Mouse (Mus musculus): ENCODE measurements around the gene Tdrd7. TPM values are rescaled to one million over a fixed set of nuclear protein-coding genes. Genes with fewer than 3 reads are reported as not detected.

Gene Tdrd7
- polyA plus RNA-seq, 1 experiment, result 98.5 TPM

- no peak overlapping the region for H3K27ac ChIP-seq (ENCODE audit: control insufficient read depth, insufficient read depth, low read depth, low read length)
- no peaks in the 10 kb centered on the region for H3K36me3 ChIP-seq (ENCODE audit: control insufficient read depth, insufficient read depth, low read length)
- no peak overlapping the region for H3K4me3 ChIP-seq (ENCODE audit: control insufficient read depth, low read depth, low read length)
- no peak for TF ChIP-seq POLR2A (IDR thresholded peaks at IDR 0.05; ENCODE audit: control insufficient read depth, low read depth, low read length)
- TF ChIP-seq CTCF (IDR thresholded peaks at IDR 0.05; ENCODE audit: control insufficient read depth, insufficient read depth, insufficient replicate concordance, low read depth, low read length), result no peak
- no peaks in the 10 kb centered on the region for H3K27me3 ChIP-seq (ENCODE audit: control insufficient read depth, insufficient read depth, low read length)
- H3K4me1 ChIP-seq (ENCODE audit: control insufficient read depth, insufficient read depth, low read length), result no peaks in the 10 kb centered on the region
These were observed 96.3 kb downstream of the Tdrd7 start for GRCm38 (mm10) chr4:46061259-46061962.

- no peaks in the 10 kb centered on the region for H3K36me3 ChIP-seq (ENCODE audit: control insufficient read depth, insufficient read depth, low read length)
- no peaks in the 10 kb centered on the region for H3K4me1 ChIP-seq (ENCODE audit: control insufficient read depth, insufficient read depth, low read length)
- no peak for TF ChIP-seq POLR2A (IDR thresholded peaks at IDR 0.05; ENCODE audit: control insufficient read depth, low read depth, low read length)
- TF ChIP-seq CTCF (IDR thresholded peaks at IDR 0.05; ENCODE audit: control insufficient read depth, insufficient read depth, insufficient replicate concordance, low read depth, low read length), result no peak
- H3K4me3 ChIP-seq (ENCODE audit: control insufficient read depth, low read depth, low read length), result no peak overlapping the region
- no peaks in the 10 kb centered on the region for H3K27me3 ChIP-seq (ENCODE audit: control insufficient read depth, insufficient read depth, low read length)
- H3K27ac ChIP-seq (ENCODE audit: control insufficient read depth, insufficient read depth, low read depth, low read length), result no peak overlapping the region
These were observed 98.7 kb downstream of the Tdrd7 start for GRCm38 (mm10) chr4:46063841-46064240.

- no peaks in the 10 kb centered on the region for H3K36me3 ChIP-seq (ENCODE audit: control insufficient read depth, insufficient read depth, low read length)
- H3K4me3 ChIP-seq (ENCODE audit: control insufficient read depth, low read depth, low read length), result no peak overlapping the region
- no peak overlapping the region for H3K27ac ChIP-seq (ENCODE audit: control insufficient read depth, insufficient read depth, low read depth, low read length)
- no peaks in the 10 kb centered on the region for H3K4me1 ChIP-seq (ENCODE audit: control insufficient read depth, insufficient read depth, low read length)
- TF ChIP-seq CTCF (IDR thresholded peaks at IDR 0.05; ENCODE audit: control insufficient read depth, insufficient read depth, insufficient replicate concordance, low read depth, low read length), result no peak
- TF ChIP-seq POLR2A (IDR thresholded peaks at IDR 0.05; ENCODE audit: control insufficient read depth, low read depth, low read length), result no peak
- H3K27me3 ChIP-seq (ENCODE audit: control insufficient read depth, insufficient read depth, low read length), result no peaks in the 10 kb centered on the region
These were observed 99.1 kb downstream of the Tdrd7 start for GRCm38 (mm10) chr4:46064263-46064662.

- Histone ChIP-seq H3K27ac (ENCODE audit: control insufficient read depth, insufficient read depth, low read depth, low read length) (peak overlapping the region; percentile 39), H3K4me1 (ENCODE audit: control insufficient read depth, insufficient read depth, low read length) (no peaks in the 10 kb centered on the region), H3K4me3 (ENCODE audit: control insufficient read depth, low read depth, low read length) (no peak overlapping the region), H3K27me3 (ENCODE audit: control insufficient read depth, insufficient read depth, low read length) (no peaks in the 10 kb centered on the region), H3K36me3 (ENCODE audit: control insufficient read depth, insufficient read depth, low read length) (no peaks in the 10 kb centered on the region)
- TF ChIP-seq POLR2A (IDR thresholded peaks at IDR 0.05; ENCODE audit: control insufficient read depth, low read depth, low read length) (no peak), CTCF (IDR thresholded peaks at IDR 0.05; ENCODE audit: control insufficient read depth, insufficient read depth, insufficient replicate concordance, low read depth, low read length) (no peak)
These were observed 99.8 kb downstream of the Tdrd7 start for GRCm38 (mm10) chr4:46064961-46065360.

- no peak for TF ChIP-seq POLR2A (IDR thresholded peaks at IDR 0.05; ENCODE audit: control insufficient read depth, low read depth, low read length)
- TF ChIP-seq CTCF (IDR thresholded peaks at IDR 0.05; ENCODE audit: control insufficient read depth, insufficient read depth, insufficient replicate concordance, low read depth, low read length), result no peak
- H3K36me3 ChIP-seq (ENCODE audit: control insufficient read depth, insufficient read depth, low read length), result no peaks in the 10 kb centered on the region
- no peaks in the 10 kb centered on the region for H3K27me3 ChIP-seq (ENCODE audit: control insufficient read depth, insufficient read depth, low read length)
- no peak overlapping the region for H3K4me3 ChIP-seq (ENCODE audit: control insufficient read depth, low read depth, low read length)
- H3K4me1 ChIP-seq (ENCODE audit: control insufficient read depth, insufficient read depth, low read length), result no peaks in the 10 kb centered on the region
- peak overlapping the region; percentile 39 for H3K27ac ChIP-seq (ENCODE audit: control insufficient read depth, insufficient read depth, low read depth, low read length)
These were observed 100.7 kb downstream of the Tdrd7 start for GRCm38 (mm10) chr4:46065695-46066340.

- Histone ChIP-seq H3K4me1 (ENCODE audit: control insufficient read depth, insufficient read depth, low read length) (no peaks in the 10 kb centered on the region), H3K27me3 (ENCODE audit: control insufficient read depth, insufficient read depth, low read length) (no peaks in the 10 kb centered on the region), H3K36me3 (ENCODE audit: control insufficient read depth, insufficient read depth, low read length) (no peaks in the 10 kb centered on the region), H3K27ac (ENCODE audit: control insufficient read depth, insufficient read depth, low read depth, low read length) (no peak overlapping the region), H3K4me3 (ENCODE audit: control insufficient read depth, low read depth, low read length) (no peak overlapping the region)
- no peak for TF ChIP-seq CTCF (IDR thresholded peaks at IDR 0.05; ENCODE audit: control insufficient read depth, insufficient read depth, insufficient replicate concordance, low read depth, low read length)
- TF ChIP-seq POLR2A (IDR thresholded peaks at IDR 0.05; ENCODE audit: control insufficient read depth, low read depth, low read length), result no peak
These were observed 102.9 kb downstream of the Tdrd7 start for GRCm38 (mm10) chr4:46068060-46068459.

GRCm38 (mm10) chr4:46068573-46068972 lies 103.4 kb downstream of the Tdrd7 start:
- TF ChIP-seq POLR2A (IDR thresholded peaks at IDR 0.05; ENCODE audit: control insufficient read depth, low read depth, low read length) (no peak), CTCF (IDR thresholded peaks at IDR 0.05; ENCODE audit: control insufficient read depth, insufficient read depth, insufficient replicate concordance, low read depth, low read length) (no peak)
- H3K4me3 ChIP-seq (ENCODE audit: control insufficient read depth, low read depth, low read length), result no peak overlapping the region
- H3K4me1 ChIP-seq (ENCODE audit: control insufficient read depth, insufficient read depth, low read length), result no peaks in the 10 kb centered on the region
- no peaks in the 10 kb centered on the region for H3K36me3 ChIP-seq (ENCODE audit: control insufficient read depth, insufficient read depth, low read length)
- no peak overlapping the region for H3K27ac ChIP-seq (ENCODE audit: control insufficient read depth, insufficient read depth, low read depth, low read length)
- H3K27me3 ChIP-seq (ENCODE audit: control insufficient read depth, insufficient read depth, low read length), result no peaks in the 10 kb centered on the region

Data from testis, adult 2 months (tissue).